Mouse (Mus musculus) hindbrain, embryonic 13.5 days (tissue): ENCODE measurements around the gene Primpol. TPM values are rescaled to one million over a fixed set of nuclear protein-coding genes. Genes with fewer than 3 reads are reported as not detected.

Experiments
- ATAC-seq: fragments of 200-750 bp; cut with Nextera tagmentation; 2 replicates; pipeline ENCODE4 v1.8.0; 2017; ENCODE audit warnings: moderate TSS enrichment; ENCODE audit not compliant: low FRiP score
- H3K27ac ChIP-seq: fragments of 300-500 bp; sonication (generic); 2 replicates; pipeline ENCODE4 v1.5.1; 2015; ENCODE audit warnings: inconsistent platforms, mild to moderate bottlenecking, moderate library complexity
- H3K27me3 ChIP-seq: fragments of 300-500 bp; sonication (generic); 2 replicates; pipeline ENCODE4 v1.6.1; 2015; ENCODE audit warnings: mild to moderate bottlenecking, inconsistent platforms
- H3K36me3 ChIP-seq: fragments of 300-500 bp; sonication (generic); 2 replicates; pipeline ENCODE4 v1.6.1; 2015; ENCODE audit warnings: mild to moderate bottlenecking, inconsistent platforms
- H3K4me1 ChIP-seq: fragments of 300-500 bp; sonication (generic); replicated peaks from 2 replicates; pipeline ENCODE4 v1.6.1; 2015; ENCODE audit warnings: inconsistent platforms
- H3K4me2 ChIP-seq: fragments of 300-500 bp; sonication (generic); 2 replicates; pipeline ENCODE4 v1.6.1; 2015; ENCODE audit warnings: inconsistent platforms, mild to moderate bottlenecking, moderate library complexity
- H3K4me3 ChIP-seq: fragments of 300-500 bp; sonication (generic); 2 replicates; pipeline ENCODE4 v1.5.1; 2015; ENCODE audit warnings: mild to moderate bottlenecking, inconsistent platforms
- H3K9ac ChIP-seq: fragments of 300-500 bp; sonication (generic); 2 replicates; pipeline ENCODE4 v1.6.1; 2015; ENCODE audit warnings: mild to moderate bottlenecking, inconsistent platforms
- H3K9me3 ChIP-seq: fragments of 300-500 bp; sonication (generic); 2 replicates; pipeline ENCODE4 v1.6.1; 2016; ENCODE audit warnings: inconsistent platforms
- WGBS: fragments of 180-500 bp; shearing (Covaris S2); methylation state at CpG from one replicate; pipeline ENCODE4 v1.1.7; 2015; 5-methylcytosine and 5-hydroxymethylcytosine counted together
- polyA plus RNA-seq: library from polyadenylated mRNA; unstranded; fragments of >200 nt; fragmentation: Nextera tagmentation; extraction: Ambion mirVana; gene quantifications from 2 replicates; pipeline ENCODE4 v1.2.1, GENCODE M21; 2015

Primpol gene
- 6.9 and 9.8 TPM in 2 replicates for polyA plus RNA-seq

DNA sequence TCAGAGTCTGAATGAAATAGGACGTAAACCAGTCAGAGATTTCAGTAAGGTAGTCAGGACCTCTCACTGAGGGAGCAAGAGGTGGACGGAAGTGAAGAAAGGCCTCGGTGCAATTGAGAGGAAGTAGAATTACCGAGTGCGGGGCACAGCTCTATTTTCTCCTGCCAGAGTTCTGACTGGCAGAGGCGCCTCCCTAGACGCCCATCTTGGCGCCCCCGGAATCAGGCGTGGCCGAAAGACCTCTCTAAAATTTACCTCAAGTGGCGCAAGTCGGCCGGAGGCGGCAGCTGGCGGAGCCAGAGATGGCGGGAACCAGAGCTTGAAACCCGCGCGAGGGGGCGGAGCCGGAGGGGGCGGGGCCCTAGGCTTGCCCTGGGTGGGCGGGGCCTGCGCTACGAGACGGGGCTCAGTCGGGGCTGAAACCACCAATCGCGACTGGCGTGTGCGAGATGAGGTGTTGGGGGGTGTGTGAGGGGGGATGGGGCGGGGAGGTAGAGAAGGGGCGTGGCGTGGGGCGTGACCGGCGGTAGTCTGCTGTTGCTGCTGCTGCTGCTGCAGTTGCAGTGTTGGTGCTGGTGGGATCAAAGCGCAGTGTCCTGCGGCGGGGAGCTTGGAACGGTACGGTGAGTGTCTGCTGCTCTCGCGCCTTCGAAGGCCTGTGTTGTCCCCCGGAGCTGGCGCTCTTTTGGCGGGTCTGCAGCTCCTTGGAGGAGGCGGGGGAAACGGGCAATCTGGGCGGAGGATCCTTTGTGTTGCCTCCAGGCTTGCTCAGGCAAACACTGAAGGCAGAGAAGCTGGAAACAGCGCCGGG is at the start of gene Primpol, which contains the start of gene Casp3:
Primpol (minus strand) TSS at position 334 of the 811 bp plus-strand sequence.
Casp3 (plus strand) TSS at position 413 of the 811 bp plus-strand sequence.
- no peaks in the 10 kb centered on the region for H3K9me3 ChIP-seq
- peak within 1 kb of the TSS; percentile 95 for H3K9ac ChIP-seq
- peaks cover 32% of the 10 kb centered on the region for H3K4me1 ChIP-seq
- under 1% methylated on average over 54 of the region's 54 CpGs for WGBS
- peak within 1 kb of the TSS; percentile 96 for H3K27ac ChIP-seq
- peak within 1 kb of the TSS; percentile 84 for H3K4me3 ChIP-seq
- peak within 1 kb of the TSS; percentile 90 for H3K4me2 ChIP-seq
- no peaks in the 10 kb centered on the region for H3K27me3 ChIP-seq
- ATAC-seq = peak; percentile 98
- H3K36me3 ChIP-seq = no peaks in the 10 kb centered on the region

DNA sequence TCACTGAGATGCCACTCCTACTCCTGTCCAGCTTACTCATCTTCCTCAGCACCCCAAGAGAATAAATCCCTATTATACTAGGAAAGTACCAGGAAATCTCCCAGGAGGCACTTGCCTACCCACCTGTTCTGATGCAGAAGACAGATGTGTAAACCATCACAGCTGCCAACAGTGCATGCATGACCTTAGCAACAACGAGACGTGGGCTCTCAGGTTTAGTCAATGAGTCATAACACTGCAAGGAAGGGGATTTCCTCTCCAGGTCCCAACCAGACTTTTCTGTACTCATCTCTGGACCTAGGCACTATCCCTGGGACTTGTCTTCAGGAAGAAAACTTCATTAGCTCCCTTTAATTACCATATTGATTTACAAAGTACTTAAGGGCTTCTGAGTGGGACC is 38.9 kb upstream of the Primpol start:
- H3K27ac ChIP-seq = no peak overlapping the region
- WGBS = 79% methylated on average over 2 of the region's 2 CpGs
- no peaks in the 10 kb centered on the region for H3K9me3 ChIP-seq
- H3K9ac ChIP-seq = no peak overlapping the region
- H3K4me2 ChIP-seq = no peak overlapping the region
- no peak overlapping the region for H3K4me3 ChIP-seq
- H3K27me3 ChIP-seq = no peaks in the 10 kb centered on the region
- H3K36me3 ChIP-seq = no peaks in the 10 kb centered on the region
- H3K4me1 ChIP-seq = no peaks in the 10 kb centered on the region
- no peak for ATAC-seq

DNA sequence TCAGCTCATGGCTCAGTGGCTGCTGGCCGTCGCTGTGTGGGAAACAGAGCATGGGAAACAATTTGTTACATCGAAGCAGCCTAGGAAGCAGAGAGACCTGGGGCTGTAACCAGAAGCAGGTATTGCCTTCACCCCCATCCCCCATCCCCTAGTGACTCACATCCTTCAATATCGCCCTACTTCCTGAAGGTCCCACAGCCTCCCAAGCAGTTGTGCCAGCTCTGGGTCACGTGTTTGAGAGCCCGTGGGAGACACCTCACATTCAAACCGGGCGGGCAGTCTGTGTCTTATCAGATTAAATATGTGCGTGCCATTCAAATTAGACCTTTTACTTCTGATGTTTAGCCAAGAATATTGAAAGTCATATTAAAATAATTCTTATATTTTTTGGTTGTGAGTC is 34.9 kb upstream of the Primpol start:
- no peaks in the 10 kb centered on the region for H3K27me3 ChIP-seq
- H3K36me3 ChIP-seq = no peaks in the 10 kb centered on the region
- H3K27ac ChIP-seq = no peak overlapping the region
- no peaks in the 10 kb centered on the region for H3K4me1 ChIP-seq
- 80% methylated on average over 9 of the region's 9 CpGs for WGBS
- no peaks in the 10 kb centered on the region for H3K9me3 ChIP-seq
- ATAC-seq = no peak
- no peak overlapping the region for H3K9ac ChIP-seq
- H3K4me2 ChIP-seq = no peak overlapping the region
- no peak overlapping the region for H3K4me3 ChIP-seq

GRCm38 (mm10) chr8:46648421-46648820 is 31.4 kb upstream of the Primpol start:
- Histone ChIP-seq H3K36me3 (0 out of 2 replicates have a peak, but pooled peaks cover under 1% of the 10 kb centered on the region), H3K27ac (no peak overlapping the region), H3K27me3 (no peaks in the 10 kb centered on the region), H3K4me1 (no peaks in the 10 kb centered on the region), H3K9ac (no peak overlapping the region), H3K9me3 (no peaks in the 10 kb centered on the region), H3K4me3 (no peak overlapping the region), H3K4me2 (no peak overlapping the region)
- ATAC-seq = no peak
- 89% methylated on average over 4 of the region's 4 CpGs for WGBS

DNA sequence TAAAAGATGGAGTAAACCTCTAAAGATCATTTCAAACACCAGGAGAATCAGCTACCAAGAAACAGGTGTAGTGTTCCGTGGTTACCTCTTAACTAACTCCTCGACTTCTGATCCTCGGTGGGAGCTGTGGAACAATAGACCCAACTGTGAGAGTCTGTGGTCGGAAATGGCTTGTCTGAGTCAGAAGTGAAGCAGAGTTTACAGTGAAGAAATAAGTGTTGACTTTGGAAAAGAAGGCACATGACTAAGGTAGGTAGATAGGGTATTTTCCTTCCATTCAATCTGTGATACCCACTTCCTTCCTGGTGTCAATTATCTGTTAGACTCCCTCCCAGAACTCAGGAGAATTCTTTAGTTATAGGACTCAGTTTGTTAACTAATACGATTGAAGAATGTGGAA is 24.3 kb upstream of the Primpol start:
- no peak overlapping the region for H3K27ac ChIP-seq

GRCm38 (mm10) chr8:46639852-46640251 is 22.8 kb upstream of the Primpol start:
- 87% methylated on average over 5 of the region's 5 CpGs for whole genome bisulfite sequencing
- H3K27me3 ChIP-seq = no peaks in the 10 kb centered on the region
- H3K4me3 ChIP-seq = no peak overlapping the region
- no peak overlapping the region for H3K4me2 ChIP-seq
- no peak overlapping the region for H3K27ac ChIP-seq
- H3K9me3 ChIP-seq = no peaks in the 10 kb centered on the region
- H3K9ac ChIP-seq = no peak overlapping the region
- peaks cover 71% of the 10 kb centered on the region for H3K36me3 ChIP-seq
- no peak for ATAC-seq
- H3K4me1 ChIP-seq = 0 out of 2 replicates have a peak, but pooled peaks cover 5% of the 10 kb centered on the region

More for the DNA sequence above, 24.3 kb upstream of the Primpol start:
- Histone ChIP-seq H3K4me2 (no peak overlapping the region), H3K4me1 (0 out of 2 replicates have a peak, but pooled peaks cover 5% of the 10 kb centered on the region), H3K9ac (no peak overlapping the region), H3K4me3 (no peak overlapping the region), H3K27me3 (no peaks in the 10 kb centered on the region), H3K9me3 (no peaks in the 10 kb centered on the region), H3K36me3 (peaks cover 57% of the 10 kb centered on the region)
- WGBS = 88% methylated on average over 5 of the region's 5 CpGs
- ATAC-seq = no peak

- Histone ChIP-seq H3K9ac (no peak overlapping the region), H3K4me1 (0 out of 2 replicates have a peak, but pooled peaks cover 5% of the 10 kb centered on the region), H3K9me3 (no peaks in the 10 kb centered on the region), H3K4me2 (no peak overlapping the region), H3K27ac (no peak overlapping the region), H3K27me3 (no peaks in the 10 kb centered on the region), H3K4me3 (no peak overlapping the region), H3K36me3 (peaks cover 78% of the 10 kb centered on the region)
- peak; percentile 89 for ATAC-seq
- WGBS = 50% methylated on average over 6 of the region's 6 CpGs
Measured at GRCm38 (mm10) chr8:46639010-46639571, 22.1 kb upstream of the Primpol start.

- WGBS = 92% methylated on average over 4 of the region's 4 CpGs
- Histone ChIP-seq H3K4me2 (no peak overlapping the region), H3K9me3 (no peaks in the 10 kb centered on the region), H3K27ac (no peak overlapping the region), H3K27me3 (no peaks in the 10 kb centered on the region), H3K36me3 (peaks cover 63% of the 10 kb centered on the region), H3K4me3 (no peak overlapping the region), H3K9ac (no peak overlapping the region), H3K4me1 (0 out of 2 replicates have a peak, but pooled peaks cover 3% of the 10 kb centered on the region)
- no peak for ATAC-seq
Measured at GRCm38 (mm10) chr8:46630932-46631331, 13.9 kb upstream of the Primpol start.

DNA sequence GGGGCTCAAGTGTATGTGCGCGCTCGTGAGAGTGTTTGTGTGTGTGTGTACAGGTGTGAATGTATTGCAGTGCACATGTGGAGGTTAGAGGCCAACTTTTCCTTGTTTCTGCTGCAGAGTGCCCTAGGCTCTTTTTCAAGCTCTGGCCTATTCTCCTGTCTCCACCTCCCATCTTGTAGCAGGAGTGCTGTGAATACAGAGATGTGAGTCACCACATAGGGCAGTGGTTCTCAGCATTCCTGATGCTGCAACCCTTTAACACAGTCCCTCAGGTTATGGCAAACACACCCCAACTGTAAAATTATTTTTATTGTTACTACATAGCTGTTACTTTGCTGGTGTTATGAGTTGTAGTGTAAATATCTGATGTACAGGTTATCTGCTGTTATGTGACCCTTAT is 13.4 kb upstream of the Primpol start:
- no peak overlapping the region for H3K9ac ChIP-seq
- WGBS = 97% methylated on average over 3 of the region's 3 CpGs
- H3K36me3 ChIP-seq = peaks cover 58% of the 10 kb centered on the region
- H3K4me2 ChIP-seq = no peak overlapping the region
- no peak overlapping the region for H3K4me3 ChIP-seq
- 0 out of 2 replicates have a peak, but pooled peaks cover 3% of the 10 kb centered on the region for H3K4me1 ChIP-seq
- no peak for ATAC-seq
- no peak overlapping the region for H3K27ac ChIP-seq
- H3K9me3 ChIP-seq = no peaks in the 10 kb centered on the region
- H3K27me3 ChIP-seq = no peaks in the 10 kb centered on the region

- Histone ChIP-seq H3K4me2 (no peak overlapping the region), H3K36me3 (peaks cover 41% of the 10 kb centered on the region), H3K27ac (no peak overlapping the region), H3K4me3 (no peak overlapping the region), H3K9me3 (no peaks in the 10 kb centered on the region), H3K27me3 (no peaks in the 10 kb centered on the region), H3K4me1 (peaks cover 11% of the 10 kb centered on the region; the same call in 1 of the 2 replicates), H3K9ac (no peak overlapping the region)
- WGBS = 97% methylated on average over 1 of the region's 1 CpGs
- ATAC-seq = no peak
Measured at GRCm38 (mm10) chr8:46628645-46629044, 11.6 kb upstream of the Primpol start.

- Histone ChIP-seq H3K27me3 (no peaks in the 10 kb centered on the region), H3K9ac (no peak overlapping the region), H3K4me2 (no peak overlapping the region), H3K27ac (no peak overlapping the region), H3K4me3 (no peak overlapping the region), H3K4me1 (peaks cover 11% of the 10 kb centered on the region; the same call in 1 of the 2 replicates), H3K36me3 (peaks cover 33% of the 10 kb centered on the region), H3K9me3 (no peaks in the 10 kb centered on the region)
- 74% methylated on average over 7 of the region's 7 CpGs for WGBS
- ATAC-seq = no peak
Measured at GRCm38 (mm10) chr8:46627881-46628280, 10.9 kb upstream of the Primpol start.

DNA sequence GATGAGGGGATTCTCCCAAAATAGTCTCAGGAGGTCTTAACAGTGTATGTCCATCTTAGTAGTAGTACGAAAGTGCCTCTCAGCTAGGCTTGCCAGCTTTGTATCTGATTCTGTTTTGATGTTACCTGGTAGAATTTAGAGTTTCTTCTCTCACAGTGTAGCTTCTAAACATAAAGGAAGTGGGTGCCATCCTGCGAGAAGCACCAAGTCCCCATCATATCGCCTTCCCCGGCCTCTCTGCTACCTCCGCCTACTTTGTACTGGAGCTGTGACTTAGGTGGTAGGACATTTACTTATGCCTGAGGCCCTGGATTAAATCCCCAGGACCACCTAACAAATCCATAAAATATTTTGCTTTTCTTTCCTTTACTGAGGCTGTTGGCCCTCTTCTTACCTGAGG is 9.6 kb upstream of the Primpol start:
- WGBS = 96% methylated on average over 5 of the region's 5 CpGs
- no peak overlapping the region for H3K9ac ChIP-seq
- H3K9me3 ChIP-seq = no peaks in the 10 kb centered on the region
- H3K4me2 ChIP-seq = no peak overlapping the region
- peaks cover 15% of the 10 kb centered on the region; the same call in 1 of the 2 replicates for H3K4me1 ChIP-seq
- no peak overlapping the region for H3K27ac ChIP-seq
- H3K27me3 ChIP-seq = no peaks in the 10 kb centered on the region
- ATAC-seq = no peak
- H3K4me3 ChIP-seq = no peak overlapping the region
- H3K36me3 ChIP-seq = peaks cover 25% of the 10 kb centered on the region
